Mouse (Mus musculus): ENCODE measurements around the gene Gm37240. TPM values are rescaled to one million over a fixed set of nuclear protein-coding genes. Genes with fewer than 3 reads are reported as not detected.

The Gm37240 gene
- total and polyA plus RNA-seq, 3 experiments, result not detected

DNA sequence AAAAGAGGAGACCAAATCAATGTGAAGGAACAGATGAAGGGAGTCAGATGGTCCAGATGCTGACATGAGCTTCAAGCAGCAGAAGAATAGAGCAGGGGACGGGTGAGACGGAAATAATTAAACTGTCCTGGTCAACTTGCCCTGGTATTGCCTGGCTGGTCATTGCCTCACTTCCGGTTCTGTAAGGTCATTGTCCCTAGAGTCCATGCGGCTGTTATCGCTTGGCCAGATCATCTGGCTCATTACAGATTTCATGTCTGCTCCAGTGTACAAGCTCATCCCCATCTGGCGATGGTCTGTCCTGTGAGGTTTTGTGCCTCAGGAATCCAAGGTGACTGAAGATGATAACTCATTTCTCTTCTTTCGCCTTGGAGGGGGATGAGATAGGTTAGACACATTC lies 827.2 kb downstream of the Gm37240 start:
- Histone ChIP-seq H3K4me3 (ENCODE audit: low read depth, low read length) (no peak overlapping the region), H3K27me3 (ENCODE audit: insufficient read depth, low read length) (peaks cover 6% of the 10 kb centered on the region; the same call in 1 of the 2 replicates), H3K36me3 (replicated peaks) (no peaks in the 10 kb centered on the region), H3K4me1 (ENCODE audit: insufficient read depth, low read depth, low read length) (no peaks in the 10 kb centered on the region), H3K9me3 (replicated peaks) (no peaks in the 10 kb centered on the region)
- DNase-seq (ENCODE audit: low spot score) (no peak), ATAC-seq (ENCODE audit: extremely low read depth, insufficient number of reproducible peaks, low FRiP score, poor library complexity, severe bottlenecking) (no peak)
- TF ChIP-seq TAL1 (conservative IDR thresholded peaks at IDR 0.05; ENCODE audit: low read depth, low read length) (no peak), CTCF (IDR thresholded peaks at IDR 0.05; ENCODE audit: low read depth, low read length) (no peak), POLR2AphosphoS5 (IDR thresholded peaks at IDR 0.05; ENCODE audit: insufficient replicate concordance, low read depth, low read length) (no peak), GATA1 (IDR thresholded peaks at IDR 0.05; ENCODE audit: borderline replicate concordance, low read length) (no peak), GATA2 (IDR thresholded peaks at IDR 0.05; ENCODE audit: borderline replicate concordance, low read depth, low read length) (no peak)

DNA sequence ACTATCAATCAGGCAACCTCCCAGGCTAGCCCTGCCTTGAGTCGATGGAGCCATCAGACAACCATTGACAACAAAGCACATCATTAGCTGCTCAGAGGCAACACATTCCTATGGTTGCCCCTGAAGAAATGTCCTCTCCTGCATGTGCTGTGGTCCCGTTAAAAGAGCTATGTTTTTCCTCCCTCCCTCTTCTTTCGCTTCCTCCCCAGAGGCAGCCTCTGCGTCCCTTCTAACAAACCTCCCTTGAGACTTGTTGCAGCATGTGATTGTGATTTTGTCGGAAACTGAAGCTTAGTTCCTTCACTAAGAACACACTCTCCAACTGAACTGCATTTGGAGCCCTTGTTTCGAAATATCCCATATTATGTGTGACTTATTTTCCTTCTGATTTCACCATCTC lies 830.1 kb downstream of the Gm37240 start:
- Histone ChIP-seq H3K9me3 (replicated peaks) (no peaks in the 10 kb centered on the region), H3K4me3 (ENCODE audit: low read depth, low read length) (no peak overlapping the region), H3K36me3 (replicated peaks) (no peaks in the 10 kb centered on the region), H3K4me1 (ENCODE audit: insufficient read depth, low read depth, low read length) (no peaks in the 10 kb centered on the region), H3K27me3 (ENCODE audit: insufficient read depth, low read length) (peaks cover 11% of the 10 kb centered on the region)
- TF ChIP-seq GATA2 (IDR thresholded peaks at IDR 0.05; ENCODE audit: borderline replicate concordance, low read depth, low read length) (no peak), POLR2AphosphoS5 (IDR thresholded peaks at IDR 0.05; ENCODE audit: insufficient replicate concordance, low read depth, low read length) (no peak), TAL1 (conservative IDR thresholded peaks at IDR 0.05; ENCODE audit: low read depth, low read length) (no peak), CTCF (IDR thresholded peaks at IDR 0.05; ENCODE audit: low read depth, low read length) (no peak), GATA1 (IDR thresholded peaks at IDR 0.05; ENCODE audit: borderline replicate concordance, low read length) (no peak)
- no peak for DNase-seq (ENCODE audit: low spot score)
- no peak for ATAC-seq (ENCODE audit: extremely low read depth, insufficient number of reproducible peaks, low FRiP score, poor library complexity, severe bottlenecking)

GRCm38 (mm10) chr3:85053526-85053925 lies 833.8 kb downstream of the Gm37240 start:
- Histone ChIP-seq H3K27me3 (ENCODE audit: insufficient read depth, low read length) (peaks cover 24% of the 10 kb centered on the region), H3K4me3 (ENCODE audit: low read depth, low read length) (no peak overlapping the region), H3K9me3 (replicated peaks) (no peaks in the 10 kb centered on the region), H3K36me3 (replicated peaks) (no peaks in the 10 kb centered on the region), H3K4me1 (ENCODE audit: insufficient read depth, low read depth, low read length) (no peaks in the 10 kb centered on the region)
- ATAC-seq (ENCODE audit: extremely low read depth, insufficient number of reproducible peaks, low FRiP score, poor library complexity, severe bottlenecking) (no peak), DNase-seq (ENCODE audit: low spot score) (no peak)
- no peak for TF ChIP-seq GATA1 (IDR thresholded peaks at IDR 0.05; ENCODE audit: borderline replicate concordance, low read length)
- no peak for TF ChIP-seq GATA2 (IDR thresholded peaks at IDR 0.05; ENCODE audit: borderline replicate concordance, low read depth, low read length)
- TF ChIP-seq POLR2AphosphoS5 (IDR thresholded peaks at IDR 0.05; ENCODE audit: insufficient replicate concordance, low read depth, low read length), result no peak
- no peak for TF ChIP-seq TAL1 (conservative IDR thresholded peaks at IDR 0.05; ENCODE audit: low read depth, low read length)
- no peak for TF ChIP-seq CTCF (IDR thresholded peaks at IDR 0.05; ENCODE audit: low read depth, low read length)

- H3K36me3 ChIP-seq (replicated peaks), result no peaks in the 10 kb centered on the region
- peaks cover 22% of the 10 kb centered on the region for H3K27me3 ChIP-seq (ENCODE audit: insufficient read depth, low read length)
- no peak overlapping the region for H3K4me3 ChIP-seq (ENCODE audit: low read depth, low read length)
- no peaks in the 10 kb centered on the region for H3K4me1 ChIP-seq (ENCODE audit: insufficient read depth, low read depth, low read length)
- no peak for DNase-seq (ENCODE audit: low spot score)
- no peak for ATAC-seq (ENCODE audit: extremely low read depth, insufficient number of reproducible peaks, low FRiP score, poor library complexity, severe bottlenecking)
- TF ChIP-seq CTCF (IDR thresholded peaks at IDR 0.05; ENCODE audit: low read depth, low read length) (no peak), TAL1 (conservative IDR thresholded peaks at IDR 0.05; ENCODE audit: low read depth, low read length) (no peak), POLR2AphosphoS5 (IDR thresholded peaks at IDR 0.05; ENCODE audit: insufficient replicate concordance, low read depth, low read length) (no peak), GATA2 (IDR thresholded peaks at IDR 0.05; ENCODE audit: borderline replicate concordance, low read depth, low read length) (no peak), GATA1 (IDR thresholded peaks at IDR 0.05; ENCODE audit: borderline replicate concordance, low read length) (no peak)
- H3K9me3 ChIP-seq (replicated peaks), result no peaks in the 10 kb centered on the region
These were observed 835.1 kb downstream of the Gm37240 start for GRCm38 (mm10) chr3:85052196-85052595.

- no peaks in the 10 kb centered on the region for H3K9me3 ChIP-seq (replicated peaks)
- H3K27me3 ChIP-seq (ENCODE audit: insufficient read depth, low read length), result peaks cover 22% of the 10 kb centered on the region
- H3K36me3 ChIP-seq (replicated peaks), result no peaks in the 10 kb centered on the region
- ATAC-seq (ENCODE audit: extremely low read depth, insufficient number of reproducible peaks, low FRiP score, poor library complexity, severe bottlenecking), result no peak
- no peak for DNase-seq (ENCODE audit: low spot score)
- TF ChIP-seq GATA1 (IDR thresholded peaks at IDR 0.05; ENCODE audit: borderline replicate concordance, low read length) (no peak), CTCF (IDR thresholded peaks at IDR 0.05; ENCODE audit: low read depth, low read length) (no peak), GATA2 (IDR thresholded peaks at IDR 0.05; ENCODE audit: borderline replicate concordance, low read depth, low read length) (no peak), TAL1 (conservative IDR thresholded peaks at IDR 0.05; ENCODE audit: low read depth, low read length) (no peak), POLR2AphosphoS5 (IDR thresholded peaks at IDR 0.05; ENCODE audit: insufficient replicate concordance, low read depth, low read length) (no peak)
- H3K4me3 ChIP-seq (ENCODE audit: low read depth, low read length), result no peak overlapping the region
- H3K4me1 ChIP-seq (ENCODE audit: insufficient read depth, low read depth, low read length), result no peaks in the 10 kb centered on the region
These were observed 838.7 kb downstream of the Gm37240 start for GRCm38 (mm10) chr3:85048569-85048968.

DNA sequence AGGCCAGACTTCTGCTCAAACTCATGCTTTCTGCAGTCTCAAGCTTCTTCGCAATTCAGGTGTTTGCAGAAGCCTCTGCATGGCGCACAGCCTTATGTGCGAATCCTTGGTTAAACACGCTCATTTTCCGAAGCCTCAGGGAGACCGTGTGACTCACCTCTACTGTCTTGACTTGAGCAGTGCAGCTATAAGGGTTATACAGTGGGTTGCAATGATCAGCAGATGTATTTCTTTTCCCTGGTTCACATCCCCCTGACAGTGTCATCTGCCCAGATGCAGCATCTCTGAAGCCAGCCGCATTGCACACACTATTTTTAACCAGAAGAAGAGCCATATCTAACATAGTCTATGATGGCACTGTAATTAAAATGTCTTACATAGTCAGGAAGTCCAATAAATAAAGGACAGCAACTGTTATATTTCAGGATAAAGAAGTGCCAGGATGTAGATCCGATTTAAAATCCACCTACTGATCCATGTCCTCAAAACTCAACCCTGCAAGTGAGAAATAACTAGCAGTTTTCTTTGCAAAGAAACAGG lies 843.6 kb downstream of the Gm37240 start:
- ATAC-seq (ENCODE audit: extremely low read depth, insufficient number of reproducible peaks, low FRiP score, poor library complexity, severe bottlenecking), result no peak
- Histone ChIP-seq H3K9me3 (replicated peaks) (no peaks in the 10 kb centered on the region), H3K4me3 (ENCODE audit: low read depth, low read length) (no peak overlapping the region), H3K4me1 (ENCODE audit: insufficient read depth, low read depth, low read length) (no peaks in the 10 kb centered on the region), H3K36me3 (replicated peaks) (no peaks in the 10 kb centered on the region), H3K27me3 (ENCODE audit: insufficient read depth, low read length) (peaks cover 3% of the 10 kb centered on the region)
- no peak for TF ChIP-seq TAL1 (conservative IDR thresholded peaks at IDR 0.05; ENCODE audit: low read depth, low read length)
- DNase-seq (ENCODE audit: low spot score), result no peak
